Mouse (Mus musculus): ENCODE data around the gene Marveld3.

The Marveld3 gene

GRCm38 (mm10) chr8:109902379-109902778 is 59.6 kb downstream of the Marveld3 start:
- no peak for DNase-seq (ENCODE audit: low spot score in 2 of 2)

All from thymus, postnatal 10 days (tissue).